Mouse (Mus musculus) ES-E14 (cell line): ENCODE results near the gene A030003K21Rik.

Experiments
- HCFC1 ChIP-seq: IDR thresholded peaks from 2 replicates; pipeline ENCODE4 v1.6.1; 2012; ENCODE audit warnings: low read length, inconsistent platforms, borderline replicate concordance; ENCODE audit not compliant: insufficient read depth
- ZC3H11A ChIP-seq: IDR thresholded peaks from 2 replicates; pipeline ENCODE4 v1.6.1; 2012; ENCODE audit warnings: low read depth, mild to moderate bottlenecking, inconsistent platforms, low read length, borderline replicate concordance
- ZNF384 ChIP-seq: IDR thresholded peaks from 2 replicates; pipeline ENCODE4 v1.6.1; 2012; ENCODE audit warnings: low read depth, low read length, inconsistent platforms

DNA sequence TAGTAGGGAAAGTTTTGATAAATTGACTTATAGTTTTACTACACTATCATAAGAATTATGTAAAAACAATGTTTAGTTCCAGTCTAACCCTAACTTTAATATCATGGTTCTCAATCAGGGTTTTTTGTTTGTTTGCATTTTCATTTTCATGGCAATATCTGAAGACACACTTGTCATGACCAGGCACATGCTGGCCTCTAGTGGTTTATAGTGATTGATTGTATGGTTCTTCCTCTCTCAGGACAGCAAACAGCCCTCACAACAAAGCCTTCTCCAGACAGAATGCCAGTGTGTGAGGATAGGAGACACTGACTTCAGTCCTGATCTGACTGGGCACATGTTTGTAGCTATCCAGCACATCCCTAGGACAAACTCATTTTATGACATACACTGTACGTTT is 30.1 kb upstream of the A030003K21Rik start:
- no peak for TF ChIP-seq HCFC1
- TF ChIP-seq ZNF384: no peak
- TF ChIP-seq ZC3H11A: no peak
